Mouse (Mus musculus): Measurements from ENCODE around the gene Sys1.
A peak's percentile ranks its signal among the peaks of the same experiment; 100 is the strongest.

Gene Sys1

GRCm38 (mm10) chr2:164434681-164435080, 22.1 kb upstream of the Sys1 start:
- no peak for ATAC-seq (ENCODE audit: low TSS enrichment)

GRCm38 (mm10) chr2:164435216-164436090, 21.3 kb upstream of the Sys1 start:
- ATAC-seq (ENCODE audit: low TSS enrichment): no peak

GRCm38 (mm10) chr2:164436215-164436913, 20.4 kb upstream of the Sys1 start:
- peak; percentile 55; the same call in 1 of the 2 replicates for ATAC-seq (ENCODE audit: low TSS enrichment)

- ATAC-seq (ENCODE audit: low TSS enrichment): no peak
These were observed 19.8 kb upstream of the Sys1 start for GRCm38 (mm10) chr2:164436961-164437360.

GRCm38 (mm10) chr2:164437710-164438109, 19.1 kb upstream of the Sys1 start:
- ATAC-seq (ENCODE audit: low TSS enrichment): no peak

GRCm38 (mm10) chr2:164438257-164438656, 18.5 kb upstream of the Sys1 start:
- ATAC-seq (ENCODE audit: low TSS enrichment): no peak

GRCm38 (mm10) chr2:164439001-164439421, 17.8 kb upstream of the Sys1 start:
- ATAC-seq (ENCODE audit: low TSS enrichment): no peak

- ATAC-seq (ENCODE audit: low TSS enrichment): no peak
These were observed 16.4 kb upstream of the Sys1 start for GRCm38 (mm10) chr2:164440314-164440713.

GRCm38 (mm10) chr2:164441155-164441554, 15.6 kb upstream of the Sys1 start:
- ATAC-seq (ENCODE audit: low TSS enrichment): no peak

GRCm38 (mm10) chr2:164441731-164442130, 15.0 kb upstream of the Sys1 start:
- no peak for ATAC-seq (ENCODE audit: low TSS enrichment)

GRCm38 (mm10) chr2:164442315-164443050, 14.3 kb upstream of the Sys1 start:
- ATAC-seq (ENCODE audit: low TSS enrichment): 0 out of 2 replicates have a peak, but pooled peaks have one; percentile 16

GRCm38 (mm10) chr2:164443051-164443437, 13.7 kb upstream of the Sys1 start:
- peak; percentile 86 for ATAC-seq (ENCODE audit: low TSS enrichment)

GRCm38 (mm10) chr2:164443460-164444000, 13.2 kb upstream of the Sys1 start, which contains the start of gene Sdc4:
Gene Sdc4, minus strand, starts transcription at chr2:164443887.
- no peak for ATAC-seq (ENCODE audit: low TSS enrichment)

GRCm38 (mm10) chr2:164444701-164445100, 12.1 kb upstream of the Sys1 start:
- no peak for ATAC-seq (ENCODE audit: low TSS enrichment)

GRCm38 (mm10) chr2:164445399-164446085, 11.2 kb upstream of the Sys1 start:
- no peak for ATAC-seq (ENCODE audit: low TSS enrichment)

- no peak for ATAC-seq (ENCODE audit: low TSS enrichment)
These were observed 10.7 kb upstream of the Sys1 start for GRCm38 (mm10) chr2:164446086-164446469.

- no peak for ATAC-seq (ENCODE audit: low TSS enrichment)
These were observed 8.6 kb upstream of the Sys1 start for GRCm38 (mm10) chr2:164448140-164448539.

GRCm38 (mm10) chr2:164448921-164449320, 7.8 kb upstream of the Sys1 start:
- ATAC-seq (ENCODE audit: low TSS enrichment): no peak

- no peak for ATAC-seq (ENCODE audit: low TSS enrichment)
These were observed 7.3 kb upstream of the Sys1 start for GRCm38 (mm10) chr2:164449341-164450042.

GRCm38 (mm10) chr2:164452000-164452676, 4.6 kb upstream of the Sys1 start:
- ATAC-seq (ENCODE audit: low TSS enrichment): no peak

Data from frontal cortex, adult (tissue).